Mouse (Mus musculus): ENCODE data around the gene Polr3h.
"Not testable (repeated sequence)": the region's sequence is repeated elsewhere in the genome, so short reads cannot be mapped to it uniquely, and the experiment has no call there.

The Polr3h gene

DNA sequence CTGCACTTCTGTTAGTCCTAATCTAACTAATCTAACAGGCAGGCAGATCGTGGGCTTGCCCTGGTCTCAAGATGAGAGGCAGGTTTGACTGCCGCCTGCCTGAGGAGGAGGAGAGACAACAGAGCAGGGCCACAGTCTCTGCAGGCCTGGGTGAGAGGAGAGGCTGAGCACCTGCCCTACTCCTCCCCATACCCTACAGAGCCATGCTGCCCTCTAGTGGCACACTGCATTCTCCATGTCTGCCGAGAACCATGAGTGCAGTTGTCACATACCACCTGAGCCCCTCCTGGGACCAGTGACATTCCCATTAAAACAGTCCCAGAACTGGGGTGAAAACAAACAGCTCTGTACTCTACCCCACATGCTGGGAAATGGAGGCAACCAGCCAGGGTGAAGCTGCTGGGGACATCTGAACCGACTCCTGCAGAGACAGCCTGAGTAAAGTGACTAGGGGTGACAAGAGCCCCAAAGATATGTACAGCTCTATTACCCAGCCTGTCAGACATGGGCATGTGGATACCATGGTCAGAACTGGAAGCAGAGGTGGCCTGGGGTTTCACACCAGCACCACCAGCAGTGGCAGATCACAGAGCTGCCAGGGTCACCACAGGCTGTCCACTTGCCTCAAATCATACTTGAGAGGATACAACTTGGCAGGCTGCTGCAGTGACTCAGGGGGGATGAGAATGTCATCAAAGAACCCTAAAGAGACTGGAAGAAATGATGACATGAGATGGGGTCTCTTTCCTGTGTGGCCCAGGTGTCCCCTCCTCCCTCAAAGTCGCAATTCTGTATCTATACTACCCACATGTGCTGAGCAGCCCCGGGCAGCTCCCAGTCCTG lies 8.2 kb downstream of the Polr3h start:
- peak; percentile 78 for DNase-seq (ENCODE audit: low spot score)

DNA sequence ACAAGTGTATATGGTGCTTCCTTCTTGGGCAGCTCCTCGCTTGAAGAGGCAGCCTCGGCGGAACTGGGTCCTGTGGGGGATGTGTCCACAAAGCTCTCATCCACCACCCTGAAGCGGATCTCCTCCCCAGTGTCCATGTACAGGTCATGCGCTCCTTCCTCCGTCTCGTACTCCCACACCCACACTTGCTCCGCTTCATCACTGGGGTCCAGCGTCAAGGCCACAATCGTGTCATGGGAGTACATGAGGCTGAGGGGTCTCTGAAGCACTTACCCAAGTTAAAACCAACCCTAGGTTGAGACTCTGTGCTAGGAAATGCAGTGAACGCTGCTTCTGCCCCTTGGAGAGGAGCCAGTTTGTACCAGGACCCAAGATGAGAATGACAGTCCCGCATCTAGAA lies 8.8 kb downstream of the Polr3h start:
- no peak for DNase-seq (ENCODE audit: low spot score)

DNA sequence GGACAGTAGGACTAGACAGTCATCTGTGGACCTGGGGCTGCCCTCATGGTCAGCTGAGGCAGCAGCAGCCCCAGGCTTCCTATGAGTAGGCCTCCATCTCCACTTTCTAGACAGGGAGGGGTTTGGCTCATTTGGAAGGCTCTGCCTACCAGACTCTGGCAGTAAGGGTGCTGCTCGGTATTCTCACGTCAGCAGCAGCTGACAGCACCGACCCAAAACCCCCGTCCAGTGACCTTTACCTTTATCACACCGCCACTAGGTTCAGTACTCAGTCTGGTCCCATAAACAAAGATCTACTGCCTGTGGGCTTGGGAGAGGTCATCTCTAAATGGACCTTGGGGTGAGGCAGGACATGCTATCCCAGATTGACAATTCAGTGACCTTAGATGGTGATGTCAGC lies 10.4 kb downstream of the Polr3h start:
- no peak for DNase-seq (ENCODE audit: low spot score)

DNA sequence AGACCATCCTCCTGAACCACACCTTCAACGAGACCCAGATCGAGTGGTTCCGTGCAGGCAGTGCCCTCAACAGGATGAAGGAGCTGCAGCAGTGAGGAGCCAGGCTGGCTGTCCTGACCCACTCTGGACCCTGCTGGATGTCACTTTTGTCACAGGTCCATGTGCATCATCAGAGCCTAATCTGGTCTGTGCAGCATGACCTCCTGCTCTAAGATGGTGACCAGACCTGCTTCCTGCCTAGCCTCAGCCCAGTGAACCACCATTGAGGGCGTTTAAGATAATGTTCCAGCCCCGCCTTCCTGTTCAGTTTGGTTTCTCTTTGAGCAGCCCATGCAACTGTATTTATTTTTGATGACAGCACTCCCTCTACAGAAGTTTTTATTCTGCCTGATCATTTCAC lies 11.4 kb downstream of the Polr3h start:
- no peak for DNase-seq (ENCODE audit: low spot score)

DNA sequence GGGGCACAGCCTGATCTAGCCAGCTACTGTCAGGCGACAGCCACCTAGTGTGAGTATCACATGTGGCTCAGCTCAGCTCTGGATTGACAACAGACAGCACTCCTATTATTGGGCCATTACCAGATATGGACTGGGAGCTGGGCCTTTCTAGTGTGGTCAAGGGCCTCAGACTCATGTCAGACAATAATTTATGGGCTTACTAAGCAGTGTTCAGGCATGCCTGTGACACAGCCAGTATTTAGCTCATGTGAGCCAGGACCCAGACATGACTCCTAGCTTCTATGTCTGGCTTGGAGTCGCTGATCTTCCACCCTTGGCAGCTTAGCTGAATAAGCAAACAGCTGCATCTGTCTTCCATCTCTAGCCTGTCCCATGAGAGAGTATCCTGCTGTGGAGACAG lies 13.5 kb downstream of the Polr3h start:
- DNase-seq (ENCODE audit: low spot score) = no peak

DNA sequence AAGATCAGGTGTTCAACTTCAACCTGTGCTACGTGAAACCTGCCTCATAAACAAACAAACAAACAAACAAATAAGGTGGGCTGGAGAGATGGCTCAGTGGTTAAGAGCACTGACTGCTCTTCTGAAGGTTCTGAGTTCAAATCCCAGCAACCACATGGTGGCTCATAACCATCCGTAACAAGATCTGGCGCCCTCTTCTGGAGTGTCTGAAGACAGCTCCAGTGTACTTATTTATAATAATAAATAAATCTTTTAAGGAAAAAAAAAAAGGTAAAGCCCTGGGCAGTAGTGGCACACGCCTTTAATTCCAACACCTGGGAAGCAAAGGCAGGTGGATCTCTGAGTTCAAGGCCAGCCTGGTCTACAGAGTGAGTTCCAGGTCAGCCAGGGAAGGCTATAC lies 17.3 kb downstream of the Polr3h start:
- DNase-seq (ENCODE audit: low spot score) = not testable (repeated sequence)

DNA sequence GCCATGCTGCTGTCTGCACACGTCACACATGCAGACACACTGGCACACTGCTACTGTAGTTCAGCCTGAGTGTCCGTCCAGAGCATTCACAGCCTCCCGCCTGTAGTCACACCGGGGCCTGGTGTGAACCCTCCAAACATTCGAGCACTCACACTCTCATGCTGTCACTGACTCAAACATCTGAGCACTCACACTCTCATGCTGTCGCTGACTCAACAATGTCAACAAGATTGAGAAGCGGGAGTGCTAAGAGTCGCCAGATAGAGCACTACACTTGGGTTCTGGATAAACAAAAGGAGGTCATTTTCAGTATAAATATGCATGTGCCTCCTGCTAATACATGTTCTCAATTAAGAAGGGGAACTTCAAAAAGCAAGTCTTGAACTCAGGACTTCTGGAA lies 18.1 kb downstream of the Polr3h start:
- no peak for DNase-seq (ENCODE audit: low spot score)

DNA sequence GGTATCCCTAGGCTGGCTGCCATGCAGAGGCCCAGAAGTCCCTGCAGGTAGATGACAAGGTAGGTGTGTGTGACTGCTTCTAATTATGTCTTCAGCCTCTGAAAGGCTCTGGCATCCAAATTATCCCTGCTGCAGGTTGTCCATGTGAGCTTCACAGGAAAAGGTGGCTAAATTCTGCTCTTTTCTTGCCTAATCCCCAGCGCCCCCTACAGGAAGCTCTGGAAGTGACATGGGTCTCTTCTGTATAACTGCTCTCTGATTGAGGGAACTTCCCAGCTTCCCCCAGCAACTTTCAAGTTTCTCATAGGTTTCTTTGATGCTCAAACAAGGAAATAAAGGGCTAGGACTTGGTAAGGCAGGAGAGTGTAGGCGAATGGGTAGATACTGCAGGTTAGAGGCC lies 21.1 kb downstream of the Polr3h start:
- peak; percentile 65 for DNase-seq (ENCODE audit: low spot score)

DNA sequence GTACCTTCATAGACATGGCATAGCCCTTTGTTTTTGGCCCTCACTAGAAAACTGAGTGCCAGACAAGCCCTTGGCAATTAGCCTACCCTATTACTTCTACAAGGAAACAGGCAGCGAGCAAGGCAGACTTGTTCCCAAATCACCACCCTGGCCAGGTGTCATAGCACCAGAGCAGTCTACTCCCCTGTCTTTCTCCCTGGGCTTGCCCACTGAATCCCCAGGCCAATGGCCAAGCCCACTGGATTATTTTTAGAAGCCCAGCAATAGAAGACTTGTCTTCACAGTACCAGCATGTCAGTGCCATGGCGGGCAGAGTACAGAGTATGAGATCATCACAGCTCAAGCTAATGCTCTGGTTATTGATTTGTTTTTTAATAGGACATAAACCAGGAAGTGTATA lies 27.3 kb downstream of the Polr3h start:
- DNase-seq (ENCODE audit: low spot score) = no peak

DNA sequence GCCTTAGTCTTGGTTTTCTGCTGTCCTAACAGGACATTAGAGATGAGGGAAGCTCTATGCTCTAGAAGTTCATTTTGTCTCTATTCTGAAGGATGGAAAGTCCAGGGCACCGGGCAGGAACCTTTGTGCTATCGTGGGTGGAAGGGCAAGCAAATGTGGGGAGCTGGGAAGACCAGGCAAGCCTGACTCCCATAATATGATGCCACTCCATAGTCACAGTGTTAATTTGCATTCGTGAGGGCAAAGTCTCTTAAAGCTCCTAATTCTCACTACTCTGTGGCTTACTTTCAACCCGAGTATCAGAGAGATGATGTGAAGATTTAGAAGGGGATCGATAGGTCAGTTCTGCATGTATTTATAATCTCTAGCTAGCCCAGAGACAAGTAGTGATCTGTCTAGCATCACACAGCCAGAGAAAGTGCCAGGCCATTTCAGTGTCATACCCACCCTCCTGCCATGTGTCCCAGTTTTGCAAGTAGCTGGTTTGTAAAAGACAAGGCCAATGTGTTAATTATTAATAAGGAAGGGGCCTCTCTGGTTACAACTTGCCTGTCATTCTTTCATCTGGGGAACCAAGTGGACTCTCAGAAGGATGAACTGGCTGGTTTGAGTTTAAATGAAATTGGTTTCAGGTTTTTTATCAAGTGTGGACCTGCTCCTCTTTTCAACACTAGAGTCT lies 28.3 kb downstream of the Polr3h start:
- no peak for DNase-seq (ENCODE audit: low spot score)

DNA sequence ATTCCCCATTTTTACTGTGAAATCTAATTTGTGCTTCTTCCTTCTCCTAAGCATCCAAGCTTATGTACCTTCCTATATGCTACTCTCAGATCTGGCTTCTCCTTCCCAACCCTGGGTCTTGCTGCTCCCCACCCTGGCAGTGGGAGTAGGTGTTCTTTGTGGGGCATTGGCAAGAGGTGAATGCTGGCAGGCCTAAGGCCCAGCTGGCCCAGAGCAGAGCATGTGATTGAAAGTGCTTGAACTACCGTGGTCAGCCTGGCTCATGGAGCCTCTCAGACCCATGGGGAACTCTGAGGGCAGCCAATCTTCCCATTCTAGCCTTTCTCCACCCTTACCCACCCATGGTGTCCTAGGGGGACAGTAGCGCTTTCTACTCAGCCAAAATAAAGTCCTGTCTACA lies 29.6 kb downstream of the Polr3h start:
- DNase-seq (ENCODE audit: low spot score) = no peak

DNA sequence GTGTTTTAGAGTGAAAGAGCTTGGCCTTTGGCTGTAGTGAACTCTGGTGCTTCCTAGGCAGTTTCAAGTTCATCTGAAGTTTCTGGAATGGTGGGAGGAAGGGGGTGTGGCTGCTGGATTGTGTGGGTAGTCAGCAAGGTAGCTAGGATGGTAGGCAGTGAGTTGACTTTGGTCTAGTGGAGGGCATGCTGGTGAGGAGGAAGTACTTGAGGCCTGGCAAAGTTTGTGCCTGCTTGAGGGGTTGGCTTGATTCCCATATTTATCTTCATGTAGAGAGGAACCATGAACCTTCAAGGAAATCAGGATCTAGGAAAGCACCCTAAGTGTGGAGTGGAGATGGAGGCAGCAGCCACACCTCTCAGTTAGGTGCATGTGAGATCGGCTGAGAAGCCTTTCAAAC lies 32.0 kb downstream of the Polr3h start:
- no peak for DNase-seq (ENCODE audit: low spot score)

DNA sequence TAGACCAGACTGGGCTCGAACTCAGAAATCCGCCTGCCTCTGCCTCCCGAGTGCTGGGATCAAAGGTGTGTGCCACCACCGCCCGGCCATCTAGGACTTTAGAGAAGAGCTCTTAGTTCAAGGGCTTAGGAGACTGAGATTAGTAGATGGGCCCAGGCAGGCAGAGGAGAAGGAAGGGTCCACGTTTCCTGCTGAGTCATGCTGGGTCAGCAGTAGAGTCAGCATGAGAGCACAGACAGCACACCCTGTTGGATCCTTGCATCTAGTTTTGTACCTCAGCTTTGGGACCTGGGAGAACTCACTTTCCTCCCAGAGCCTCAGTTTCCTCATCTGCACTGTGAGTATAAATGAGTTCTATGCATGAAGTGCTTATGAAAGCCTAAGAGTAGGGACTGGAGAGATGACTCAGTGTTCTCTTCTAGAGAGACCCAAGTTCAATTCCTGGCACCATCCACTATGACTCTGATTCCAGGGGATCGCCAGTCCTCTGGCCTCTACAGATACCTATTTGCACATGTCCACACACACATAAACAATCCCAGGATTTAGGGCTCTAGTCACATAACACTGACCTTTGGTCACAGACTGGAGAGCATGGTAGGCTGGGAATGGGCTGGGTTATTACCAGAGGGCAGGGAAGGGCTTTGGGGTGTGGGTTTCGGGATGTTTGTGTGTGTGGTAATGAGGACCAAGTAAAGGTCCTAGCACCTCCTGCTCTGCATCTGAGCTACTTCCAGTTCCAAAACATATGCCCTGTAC lies 34.0 kb downstream of the Polr3h start:
- DNase-seq (ENCODE audit: low spot score) = peak; percentile 16

DNA sequence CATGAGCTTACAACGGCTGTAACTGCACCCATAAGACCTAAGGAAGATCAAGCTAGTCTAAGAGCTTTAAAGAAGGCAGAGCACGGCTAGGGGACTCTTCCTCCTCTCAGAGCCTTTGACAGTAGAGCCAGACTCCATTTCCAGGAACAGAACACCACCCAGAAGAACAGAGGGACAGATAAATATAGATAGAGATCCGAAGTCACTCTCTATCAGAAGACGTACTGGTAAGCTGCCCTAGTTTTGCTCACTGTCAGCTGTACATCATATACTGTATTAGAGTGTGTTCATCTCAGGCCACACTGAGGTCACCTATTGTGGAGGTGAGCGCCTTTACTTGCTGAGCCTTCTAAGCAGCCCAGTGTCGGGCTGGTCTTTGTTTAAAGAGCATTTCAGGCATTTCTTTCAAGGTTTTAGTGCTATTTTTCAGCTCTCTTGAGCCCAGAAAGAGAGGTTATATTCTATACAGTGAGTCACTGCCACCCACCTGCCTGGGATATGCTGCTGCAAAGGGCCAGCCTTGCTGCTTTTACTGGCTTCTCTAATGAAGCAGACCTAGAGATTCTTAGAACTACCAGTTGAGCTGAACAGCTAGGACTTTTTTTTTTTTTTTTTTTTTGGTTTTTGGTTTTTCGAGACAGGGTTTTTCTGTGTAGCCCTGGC lies 34.8 kb downstream of the Polr3h start:
- no peak for DNase-seq (ENCODE audit: low spot score)

DNA sequence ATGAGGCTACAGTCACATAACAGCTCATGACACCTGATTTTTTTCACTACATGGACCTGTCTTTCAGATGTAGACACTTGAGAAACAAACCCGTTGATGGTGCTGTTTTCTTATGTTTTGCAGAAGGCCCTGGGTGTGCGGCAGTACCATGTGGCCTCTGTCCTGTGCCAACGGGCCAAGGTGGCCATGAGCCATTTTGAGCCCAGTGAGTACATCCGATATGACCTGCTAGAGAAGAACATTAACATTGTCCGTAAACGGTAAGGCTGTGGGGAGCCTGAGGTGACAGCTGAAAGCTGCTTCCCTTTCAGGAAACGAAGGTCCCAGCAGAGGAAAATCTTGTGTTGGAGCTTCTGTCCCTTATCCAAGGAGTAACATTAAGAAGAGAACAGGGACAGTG lies 36.9 kb downstream of the Polr3h start:
- no peak for DNase-seq (ENCODE audit: low spot score)

DNA sequence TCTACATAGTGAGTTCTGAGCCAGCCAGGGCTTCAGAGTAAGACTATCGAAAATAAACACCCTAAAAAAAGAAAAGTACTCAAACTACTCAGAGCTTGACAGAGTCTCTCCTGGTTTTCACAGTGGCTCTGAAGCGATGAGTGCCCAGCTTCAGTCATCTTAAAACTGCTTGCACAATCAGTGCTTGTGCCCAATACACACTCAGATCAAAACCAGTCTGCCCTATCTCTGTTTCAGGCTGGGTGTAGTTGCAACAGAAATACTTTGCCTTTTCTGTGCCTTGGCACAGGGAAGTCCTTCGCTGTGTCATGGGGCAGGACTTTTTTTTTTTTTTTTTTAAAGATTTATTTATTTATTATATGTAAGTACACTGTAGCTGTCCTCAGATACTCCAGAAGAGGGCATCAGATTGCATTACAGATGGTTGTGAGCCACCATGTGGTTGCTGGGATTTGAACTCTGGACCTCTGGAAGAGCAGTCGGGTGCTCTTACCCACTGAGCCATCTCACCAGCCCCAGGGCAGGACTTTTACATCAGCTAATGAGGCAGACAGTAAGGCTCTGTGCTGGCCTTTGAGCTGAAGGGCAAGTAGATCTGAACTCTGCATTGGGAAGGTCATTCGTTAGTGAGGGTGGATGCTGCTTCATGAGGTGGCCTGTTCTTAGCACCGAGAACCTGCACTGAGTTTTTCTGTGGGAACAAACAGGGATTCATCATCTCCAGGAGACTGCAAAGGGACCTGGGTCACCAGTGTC lies 39.1 kb downstream of the Polr3h start:
- DNase-seq (ENCODE audit: low spot score) = no peak

DNA sequence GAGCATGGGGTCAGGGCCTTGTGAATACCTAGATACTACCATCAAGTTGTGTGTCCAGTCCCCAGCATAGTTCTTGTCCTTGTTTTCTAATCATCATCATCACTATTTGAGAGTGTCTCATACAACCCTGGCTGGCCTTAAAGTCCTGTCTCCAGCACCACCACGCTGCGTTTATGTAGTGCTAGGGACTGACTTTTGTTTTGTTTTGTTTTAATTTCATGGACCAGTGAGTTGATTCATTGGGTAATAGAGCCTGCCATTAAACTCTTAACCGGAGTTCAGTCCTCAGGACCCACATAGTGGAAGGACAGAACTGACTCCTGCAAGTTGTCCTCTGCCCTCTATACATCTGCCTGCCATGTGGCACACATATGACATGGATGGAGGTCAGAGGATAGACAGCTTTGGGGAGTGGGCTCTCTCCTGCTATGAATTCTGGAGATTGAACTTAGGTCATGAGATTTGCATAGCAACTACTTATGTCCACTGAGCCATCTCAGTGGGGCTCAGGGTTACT lies 40.6 kb downstream of the Polr3h start:
- no peak for DNase-seq (ENCODE audit: low spot score)

DNA sequence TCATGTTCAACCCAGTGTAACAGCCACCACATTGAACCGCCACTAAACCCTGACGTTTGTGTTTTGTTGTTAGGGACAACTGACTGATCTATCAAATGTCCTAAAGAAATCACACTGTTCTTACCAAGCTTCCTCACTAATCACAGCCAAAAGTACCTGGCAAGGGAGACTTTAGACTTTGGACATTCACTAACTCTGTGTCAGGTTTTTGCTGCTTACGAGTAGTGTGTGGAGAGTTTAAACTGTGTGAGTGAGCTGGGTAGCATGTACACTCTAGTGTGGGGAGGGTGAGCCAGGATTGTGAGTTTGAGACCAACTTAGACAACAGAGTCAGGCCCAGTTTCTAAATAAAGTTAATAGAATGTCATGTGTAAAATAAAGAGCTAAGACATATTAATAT lies 43.7 kb downstream of the Polr3h start:
- no peak for DNase-seq (ENCODE audit: low spot score)

DNA sequence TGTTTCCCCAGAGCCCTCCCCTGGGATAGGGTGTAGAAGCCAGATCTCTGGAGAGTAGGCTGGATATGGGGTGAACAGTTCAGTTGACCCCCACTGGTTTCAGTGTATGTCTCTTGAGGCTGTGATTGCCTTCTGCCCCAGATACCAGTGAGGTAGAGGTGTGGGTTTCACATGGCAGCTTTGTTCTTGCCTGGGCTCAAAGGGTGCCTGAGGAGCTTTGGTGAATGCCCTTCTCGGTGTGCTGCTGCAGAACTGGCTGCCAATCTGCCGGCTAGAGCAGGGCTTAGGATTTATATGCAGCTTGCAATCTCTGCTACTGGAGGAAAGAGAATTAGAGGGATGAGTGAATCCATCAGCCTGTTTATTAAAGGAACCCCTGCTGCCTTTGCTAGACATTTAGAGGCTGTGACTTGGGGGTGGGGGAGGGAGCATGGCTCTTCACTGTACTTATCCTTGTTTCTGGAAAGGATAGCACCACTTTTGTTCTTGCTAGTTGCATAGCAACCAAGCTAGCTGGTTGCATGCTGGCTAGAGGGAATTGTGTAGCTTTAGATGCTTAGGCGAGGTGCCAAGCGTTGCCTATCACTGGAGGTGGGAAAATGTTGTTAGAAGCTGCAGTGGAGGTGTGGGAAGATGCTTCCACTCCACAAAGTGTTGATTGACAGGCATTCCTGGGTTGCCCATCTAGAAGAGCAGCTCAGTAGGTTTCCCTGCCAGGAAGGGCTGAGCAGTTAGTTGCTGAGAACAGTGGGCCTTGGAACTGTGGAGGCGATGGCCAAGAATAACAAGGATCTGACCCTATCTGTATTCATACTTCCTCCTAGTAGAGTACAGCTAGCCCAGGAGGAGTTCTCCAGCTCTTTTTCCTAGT lies 46.3 kb downstream of the Polr3h start:
- no peak for DNase-seq (ENCODE audit: low spot score)
